Mouse (Mus musculus): ENCODE data around the gene Ryr2.
A peak's percentile ranks its signal among the peaks of the same experiment; 100 is the strongest.
"Not testable (repeated sequence)": the region's sequence is repeated elsewhere in the genome, so short reads cannot be mapped to it uniquely, and the experiment has no call there.

Ryr2 gene

DNA sequence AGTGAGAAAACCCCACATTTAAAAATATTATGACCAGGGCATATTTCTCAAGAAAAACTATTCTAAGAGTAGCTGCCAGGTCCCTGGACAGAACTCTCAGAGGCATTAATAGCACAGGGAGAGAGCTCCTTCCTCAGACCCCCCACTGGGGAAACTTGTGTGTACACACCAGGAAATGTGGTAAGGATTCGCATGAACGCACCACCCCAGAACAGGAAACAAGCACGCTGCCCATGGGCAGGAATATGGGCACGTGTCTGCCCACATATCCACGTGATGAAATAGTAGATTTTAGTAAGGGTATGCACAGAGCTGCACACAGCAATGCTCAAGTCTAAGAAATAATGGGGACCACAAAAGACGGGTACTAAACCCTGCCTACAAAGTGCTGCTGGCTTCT is 72.8 kb downstream of the Ryr2 start:
- peak; percentile 25 to 37 for DNase-seq

GRCm38 (mm10) chr13:12033272-12033671 is 73.5 kb downstream of the Ryr2 start:
- no peak for DNase-seq

DNA sequence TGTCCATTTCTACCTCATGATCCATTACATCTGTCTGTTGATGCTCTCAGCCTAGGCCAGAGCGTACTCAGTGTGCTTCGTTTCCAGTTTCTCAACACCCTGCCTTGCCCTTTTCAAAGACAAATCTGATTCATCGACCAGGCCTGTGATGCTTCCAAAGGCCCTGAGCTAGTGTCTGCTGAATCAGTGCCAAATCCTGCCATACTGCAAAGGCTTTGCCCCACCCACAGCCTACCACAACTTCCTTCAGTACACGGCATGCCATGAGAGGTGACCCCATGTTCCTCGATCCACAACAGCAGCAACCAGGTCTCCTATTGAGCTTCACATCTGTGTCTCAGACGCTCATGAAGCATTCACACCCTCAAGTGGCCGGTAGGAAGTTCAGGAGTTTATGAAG is 76.9 kb downstream of the Ryr2 start:
- no peak for DNase-seq

GRCm38 (mm10) chr13:12029326-12029725 is 77.4 kb downstream of the Ryr2 start:
- DNase-seq: no peak

DNA sequence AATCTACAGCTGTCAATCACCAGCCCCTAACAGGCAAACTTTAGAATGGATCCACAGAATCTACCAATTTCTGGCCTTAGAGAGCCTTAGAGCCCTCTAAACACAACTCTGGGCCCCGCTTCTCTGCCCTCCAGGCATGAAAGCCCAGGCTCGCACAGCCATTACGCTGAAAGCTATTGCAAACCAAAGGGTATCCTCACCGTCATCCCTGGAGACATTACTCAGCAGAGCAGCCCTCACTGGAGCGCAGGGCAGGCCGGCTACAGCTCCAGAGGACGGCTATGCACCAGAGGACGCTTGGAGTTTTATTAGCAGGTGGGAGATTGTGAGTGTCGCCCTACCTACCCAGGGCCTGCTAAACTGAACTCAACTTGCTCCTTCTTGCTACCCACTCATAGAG is 88.7 kb downstream of the Ryr2 start:
- DNase-seq: no peak

GRCm38 (mm10) chr13:12013986-12014385 is 92.8 kb downstream of the Ryr2 start:
- no peak for DNase-seq

DNA sequence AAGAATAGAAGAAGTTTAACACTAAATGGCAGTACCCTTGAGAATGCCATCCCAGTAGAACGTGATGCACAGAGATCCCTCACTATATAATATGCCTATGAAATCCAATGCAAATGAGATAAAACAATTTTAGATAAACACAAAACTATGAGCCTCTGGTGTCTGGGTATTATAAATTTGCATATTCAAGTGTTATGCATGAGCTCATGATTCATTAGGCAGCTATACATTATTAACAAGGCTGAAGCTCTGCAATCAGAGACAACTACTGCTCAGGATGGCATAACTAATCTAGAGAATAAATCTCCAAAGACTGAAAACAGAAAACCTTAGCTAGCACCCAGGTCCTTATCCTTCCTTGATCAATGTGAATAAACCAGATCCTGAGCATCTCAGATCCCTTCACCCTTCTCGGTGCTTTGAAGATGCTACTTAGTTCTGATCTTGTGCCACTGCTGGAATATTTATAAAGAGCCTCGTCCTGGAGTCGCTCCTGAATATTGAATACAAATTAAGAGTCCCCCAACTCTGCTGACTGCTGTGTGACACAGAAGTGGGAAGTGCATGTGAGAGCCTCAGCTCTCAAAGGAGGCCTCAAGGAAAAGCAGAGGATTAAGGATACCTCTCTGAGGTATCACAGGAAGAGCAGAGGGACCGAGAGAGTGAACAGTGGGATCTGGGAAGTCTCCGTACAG is 97.6 kb downstream of the Ryr2 start:
- DNase-seq: no peak

- DNase-seq: no peak
Observed at GRCm38 (mm10) chr13:12007579-12007978, 99.2 kb downstream of the Ryr2 start.

- DNase-seq: no peak
Observed at GRCm38 (mm10) chr13:12001891-12002294, 104.9 kb downstream of the Ryr2 start.

DNA sequence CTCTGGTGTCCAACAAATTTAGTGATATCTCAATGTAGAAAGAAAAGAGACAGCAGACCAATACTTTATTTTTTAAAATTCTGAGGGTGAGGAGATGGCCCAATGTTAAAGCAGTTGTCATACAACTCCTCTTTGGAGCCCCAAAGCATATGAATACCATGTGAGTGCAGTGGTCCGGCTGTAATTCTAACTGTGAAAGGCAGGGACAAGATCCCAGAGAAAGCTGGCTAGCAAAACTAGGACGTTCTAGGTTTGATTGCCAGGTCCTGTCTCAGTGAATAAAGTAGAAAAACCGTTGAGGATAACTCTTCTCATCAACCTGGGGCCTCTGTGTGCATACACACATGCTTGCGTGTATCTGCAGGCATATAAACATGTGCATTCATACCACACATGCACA is 106.9 kb downstream of the Ryr2 start:
- no peak for DNase-seq

DNA sequence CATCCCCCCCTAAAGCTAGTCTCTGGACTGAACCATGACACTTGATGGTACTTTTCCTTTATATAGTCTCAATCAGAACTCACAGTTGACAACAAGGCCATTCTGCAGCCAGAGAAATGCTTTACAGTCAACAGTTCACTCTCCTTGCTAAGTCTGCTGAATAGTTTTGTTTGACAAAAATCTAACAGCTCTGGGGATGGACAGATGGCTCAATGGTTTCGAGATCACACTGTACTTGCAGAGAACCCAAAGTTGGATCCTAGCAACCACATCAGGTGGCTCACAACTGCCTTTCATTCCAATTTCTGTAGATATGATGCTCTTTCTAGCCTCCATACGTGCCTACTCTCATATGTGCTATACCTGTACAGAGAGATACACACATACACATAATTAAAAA is 109.4 kb downstream of the Ryr2 start:
- DNase-seq: no peak

DNA sequence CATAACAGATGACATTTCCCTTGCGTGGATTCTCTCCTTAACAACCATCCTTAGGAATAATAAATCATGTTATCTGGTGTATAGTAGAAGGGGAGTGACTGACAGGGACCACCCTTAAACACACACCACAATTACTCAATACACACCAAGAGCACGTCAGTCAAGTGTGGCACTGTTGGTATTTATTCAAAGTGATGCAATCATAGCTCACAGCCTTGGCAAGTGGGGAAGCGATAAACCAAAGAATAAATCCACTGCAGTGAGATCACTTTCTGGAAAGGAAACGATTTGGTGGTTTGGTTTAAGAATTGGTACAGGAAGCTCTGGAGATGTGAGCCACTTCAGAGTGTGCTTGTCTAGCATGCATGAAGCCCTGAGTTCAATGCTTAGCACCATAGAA is 119.2 kb downstream of the Ryr2 start:
- no peak for DNase-seq

DNA sequence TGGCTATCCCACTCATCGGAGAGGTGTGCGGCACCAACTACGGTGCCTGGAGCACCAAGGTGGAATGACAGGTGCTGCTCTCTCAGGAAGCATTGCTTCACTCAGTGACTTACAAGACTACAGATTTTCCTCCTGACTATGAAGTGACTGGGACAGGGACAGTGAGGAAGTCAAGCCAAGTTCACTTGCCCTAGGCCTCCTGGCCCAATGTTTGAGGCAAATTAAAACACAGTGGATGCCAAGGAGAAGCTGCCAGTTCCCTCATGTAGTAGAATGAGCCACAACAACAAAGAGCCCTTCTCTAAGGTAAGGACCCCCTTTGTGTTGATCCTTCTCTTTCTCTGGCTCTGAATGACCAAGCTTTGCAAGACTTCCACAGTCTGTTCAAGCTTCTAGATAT is 121.7 kb downstream of the Ryr2 start:
- no peak for DNase-seq

- no peak for DNase-seq
Observed at GRCm38 (mm10) chr13:11978997-11979396, 127.7 kb downstream of the Ryr2 start.

- DNase-seq: no peak
Observed at GRCm38 (mm10) chr13:11978359-11978758, 128.4 kb downstream of the Ryr2 start.

- DNase-seq: no peak
Observed at GRCm38 (mm10) chr13:11977606-11978005, 129.1 kb downstream of the Ryr2 start.

DNA sequence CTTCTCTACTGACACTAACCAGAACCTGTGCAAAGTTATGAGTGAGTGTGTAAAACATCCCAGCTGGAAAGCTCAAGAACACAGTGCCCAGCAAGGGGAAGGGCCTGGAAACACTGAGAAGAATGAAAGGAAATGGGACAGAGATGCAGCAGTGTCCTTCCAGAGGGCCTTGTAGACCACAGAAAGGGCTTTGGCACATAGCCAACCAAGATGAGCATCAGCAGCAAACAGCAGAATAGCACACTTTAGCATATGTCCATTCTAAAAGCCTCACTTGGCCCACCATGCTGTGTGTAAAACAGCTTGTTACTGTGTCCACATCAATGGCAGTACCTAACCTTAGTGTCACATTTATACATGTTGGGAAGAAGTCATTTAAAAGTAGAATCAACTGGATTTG is 142.4 kb downstream of the Ryr2 start:
- no peak for DNase-seq

DNA sequence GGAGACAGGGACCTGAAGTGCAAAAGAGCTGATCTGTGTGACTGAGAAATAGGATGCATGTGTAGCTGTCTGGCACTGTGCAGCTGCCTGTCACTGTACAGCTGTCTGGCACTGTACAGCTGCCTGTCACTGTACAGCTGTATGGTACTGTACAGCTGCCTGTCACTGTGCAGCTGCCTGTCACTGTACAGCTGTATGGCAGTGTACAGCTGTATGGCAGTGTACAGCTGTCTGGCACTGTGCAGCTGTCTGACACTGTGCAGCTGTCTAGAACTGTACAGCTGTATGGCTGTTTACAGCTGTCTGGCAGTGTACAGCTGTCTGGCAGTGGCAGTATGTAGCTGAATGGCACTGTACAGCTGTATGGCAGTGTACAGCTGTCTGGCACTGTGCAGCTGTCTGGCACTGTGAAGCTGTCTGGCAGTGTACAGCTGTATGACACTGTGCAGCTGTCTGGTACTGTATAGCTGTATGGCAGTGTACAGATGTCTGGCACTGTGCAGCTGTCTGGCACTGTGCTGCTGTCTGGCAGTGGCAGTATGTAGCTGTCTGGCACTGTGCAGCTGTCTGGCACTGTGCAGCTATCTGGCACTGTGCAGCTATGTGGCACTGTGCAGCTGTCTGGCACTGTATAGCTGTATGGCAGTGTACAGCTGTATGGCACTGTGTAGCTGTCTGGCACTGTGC is 147.1 kb downstream of the Ryr2 start:
- no peak for DNase-seq

DNA sequence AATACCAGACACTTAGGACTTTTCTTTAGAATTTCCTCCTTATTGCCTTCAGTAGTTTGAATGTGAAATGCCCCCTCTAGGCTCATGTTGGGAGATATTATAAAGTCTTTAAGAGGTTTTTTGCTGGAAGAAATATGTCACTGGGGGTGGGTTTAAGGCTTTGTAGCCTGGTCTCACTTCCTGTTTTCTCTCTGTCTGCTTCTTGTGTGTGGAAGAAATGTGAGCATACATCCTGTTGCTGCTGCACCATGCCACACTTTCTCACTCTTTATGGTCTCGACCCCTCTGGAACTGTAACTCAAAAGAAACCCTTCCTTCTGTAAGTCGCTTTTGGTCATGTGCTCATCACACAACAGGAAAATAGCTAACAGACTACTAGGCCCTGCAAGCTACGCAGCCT is 147.9 kb downstream of the Ryr2 start:
- no peak for DNase-seq

- no peak for DNase-seq
Observed at GRCm38 (mm10) chr13:11958271-11958670, 148.5 kb downstream of the Ryr2 start.

GRCm38 (mm10) chr13:11951951-11952350 is 154.8 kb downstream of the Ryr2 start:
- no peak for DNase-seq

GRCm38 (mm10) chr13:11945740-11946139 is 161.0 kb downstream of the Ryr2 start:
- DNase-seq: no peak

DNA sequence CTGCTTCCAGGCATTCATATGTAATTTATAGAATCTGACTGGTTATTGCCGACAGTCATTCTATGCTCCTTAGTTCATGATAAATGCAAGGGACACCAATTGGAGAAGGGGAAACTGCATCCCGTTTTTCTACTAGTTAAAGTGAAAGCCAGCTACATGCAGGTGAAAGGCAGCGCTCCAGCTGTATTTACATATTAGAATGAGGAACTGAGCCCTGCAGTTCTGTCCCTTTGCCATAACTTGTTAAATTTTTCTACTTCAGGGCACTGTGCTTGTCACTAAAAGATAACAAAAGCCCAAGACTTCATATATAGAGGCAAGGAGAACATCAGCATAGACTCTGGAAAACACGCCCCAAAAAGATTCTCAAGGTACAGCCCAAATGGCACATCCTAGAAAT is 165.0 kb downstream of the Ryr2 start:
- no peak for DNase-seq

DNA sequence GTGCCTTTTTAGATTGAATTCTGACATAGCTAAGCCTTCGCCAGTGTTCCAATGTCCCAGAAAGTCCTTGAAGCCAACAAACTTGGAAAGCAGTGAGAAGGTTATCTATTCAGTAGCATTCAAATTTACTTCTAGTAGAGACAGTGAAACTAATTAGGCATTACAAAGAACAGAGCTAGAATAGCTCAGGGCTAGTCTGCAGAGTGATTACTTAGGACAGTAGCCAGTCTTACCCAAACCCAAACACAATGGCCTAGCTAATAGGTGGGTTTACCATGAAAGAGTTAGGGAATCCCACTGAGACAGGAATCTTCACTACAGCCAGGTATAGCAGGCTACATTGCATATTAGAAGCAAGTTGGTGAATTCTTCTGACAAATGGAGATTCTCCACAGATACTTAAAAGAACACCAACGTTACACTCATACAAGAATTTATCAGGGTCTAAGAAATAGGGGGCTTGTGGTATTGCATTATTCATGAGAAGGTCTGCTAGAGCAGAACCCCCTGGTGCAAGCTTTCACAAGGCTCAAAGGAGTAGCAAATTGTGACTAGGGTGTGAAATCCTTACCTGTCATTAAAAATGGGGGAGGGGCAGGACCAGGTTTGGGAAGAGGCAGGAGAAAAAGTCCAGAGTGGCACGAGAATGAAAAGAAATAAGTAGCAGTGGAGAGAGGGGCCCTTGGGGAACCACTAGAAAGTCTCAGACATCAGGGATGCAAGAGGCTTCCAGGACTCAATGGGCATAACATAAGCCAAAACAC is 172.3 kb downstream of the Ryr2 start:
- DNase-seq: not testable (repeated sequence)

All from spleen, adult 18-20 months (tissue).